Mouse (Mus musculus) spleen, postnatal 36 days (tissue): ENCODE measurements at regions not wholly inside any gene's neighbourhood (a gene's known extent, or its start where the extent isn't known, plus 50 kb on each side); places are given as distances from the start of the nearest gene placed in this dataset.

Experiments
- DNase-seq, 2 experiments: peaks; one replicate each; pipeline ENCODE4 v3.0.0; 2022; ENCODE audit warnings: low spot score in 2 of 2, mixed read lengths in 1 of 2

DNA sequence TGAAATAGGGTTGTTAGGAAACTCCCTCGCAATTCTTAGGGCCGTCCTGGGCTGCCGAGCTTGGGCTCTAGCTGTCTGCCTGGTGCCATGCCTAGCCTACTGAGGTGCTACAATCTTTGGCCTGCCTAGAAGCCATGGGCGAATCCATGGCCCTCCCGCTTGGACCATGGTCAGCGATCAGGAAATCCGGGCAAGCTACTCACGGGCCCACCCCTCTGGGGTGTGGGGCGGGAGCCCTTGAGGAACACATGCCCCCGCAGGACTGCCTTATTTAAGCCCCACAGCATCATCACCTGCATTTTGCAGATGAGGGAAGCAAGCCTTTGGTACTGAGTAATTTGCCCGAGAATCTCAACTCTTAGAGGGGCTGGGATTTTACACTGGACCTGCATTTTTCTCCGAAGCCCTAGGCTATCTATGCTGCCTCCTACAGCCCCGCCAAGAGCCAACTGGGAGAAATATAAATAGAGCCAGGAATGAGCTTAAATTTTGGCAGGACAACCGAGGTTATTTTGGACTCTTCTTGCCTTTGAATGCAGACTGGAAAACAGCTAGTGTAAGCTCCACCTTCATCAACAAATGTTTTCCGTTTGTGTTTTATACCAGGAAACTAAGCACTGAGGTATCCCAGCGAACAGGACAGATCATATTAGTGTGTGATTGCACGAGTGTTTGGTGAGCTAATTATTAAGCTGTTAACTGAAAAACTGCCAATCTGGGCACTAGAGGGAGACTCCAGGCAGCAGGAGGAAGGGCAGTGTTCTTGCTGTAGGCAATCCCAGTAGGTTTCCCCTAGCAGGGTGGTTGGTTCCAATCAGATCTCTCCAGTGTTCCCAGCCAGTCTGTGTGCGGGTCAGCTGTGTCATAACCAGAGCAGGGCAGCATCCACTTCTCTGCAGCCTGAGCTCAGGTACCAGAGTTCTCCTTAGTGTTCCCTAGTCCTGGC, 183.6 kb upstream of the Foxn2 start:
- peak; percentile 12 to 32 for DNase-seq

DNA sequence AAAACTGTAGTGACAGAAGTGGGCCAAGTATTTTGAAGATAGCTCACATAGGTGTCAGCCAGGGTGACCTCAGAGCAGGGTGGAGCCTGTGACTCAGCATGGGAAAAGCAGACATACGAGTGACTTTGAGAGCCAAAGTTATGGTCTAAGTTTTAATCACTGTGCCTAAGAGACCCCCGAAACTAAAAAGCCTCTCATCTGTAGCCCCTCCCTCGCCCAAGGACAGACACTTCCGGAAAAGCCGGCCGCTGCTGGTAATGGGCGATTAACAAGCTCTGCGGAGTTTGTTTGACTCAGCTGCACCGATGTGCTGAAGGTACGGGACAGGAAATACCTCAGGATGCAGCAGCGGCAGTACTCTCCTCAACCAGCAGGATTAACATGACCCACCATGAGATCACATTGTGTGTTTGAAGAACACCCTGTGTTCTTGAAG, 182.1 kb upstream of the Foxn2 start:
- no peak for DNase-seq

DNA sequence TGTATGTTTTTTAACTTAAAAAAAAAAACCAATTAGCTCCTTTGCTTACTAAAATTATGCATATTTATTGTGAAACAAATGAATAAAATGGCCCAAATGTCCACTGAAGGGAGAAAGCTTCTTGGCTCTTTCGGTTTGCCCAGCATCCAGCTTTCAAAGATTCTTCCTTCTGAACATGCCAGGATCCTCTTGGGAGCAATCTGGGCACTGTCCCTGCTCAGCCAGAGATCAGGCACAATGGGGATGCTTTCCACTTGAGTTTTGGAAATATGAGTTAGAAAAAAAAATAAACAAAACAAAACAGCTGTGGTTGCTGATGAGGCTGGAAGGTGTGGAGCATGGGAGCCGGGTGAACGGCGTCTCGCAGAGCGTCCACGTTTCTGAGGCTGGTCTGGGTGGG, 180.3 kb upstream of the Foxn2 start:
- no peak for DNase-seq

DNA sequence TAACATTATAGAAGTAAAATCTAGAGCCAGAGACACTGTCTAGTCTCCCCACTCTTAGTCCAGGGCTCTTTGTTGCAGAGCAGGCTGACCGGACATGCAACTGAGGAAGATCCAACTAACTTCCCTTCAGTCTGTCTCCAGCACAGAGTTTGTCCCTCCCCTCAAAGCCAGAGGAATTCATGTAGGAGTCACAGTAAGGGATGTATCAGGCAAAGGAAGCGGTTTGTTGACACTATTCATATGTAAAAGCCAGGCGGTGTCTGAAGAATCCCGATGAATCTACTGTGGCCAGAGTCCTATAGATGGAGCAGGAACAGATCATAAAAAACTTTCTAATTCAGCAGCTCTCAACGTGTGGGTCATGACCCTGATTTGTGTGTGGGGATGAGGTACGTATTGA, 179.7 kb upstream of the Foxn2 start:
- DNase-seq, result no peak

DNA sequence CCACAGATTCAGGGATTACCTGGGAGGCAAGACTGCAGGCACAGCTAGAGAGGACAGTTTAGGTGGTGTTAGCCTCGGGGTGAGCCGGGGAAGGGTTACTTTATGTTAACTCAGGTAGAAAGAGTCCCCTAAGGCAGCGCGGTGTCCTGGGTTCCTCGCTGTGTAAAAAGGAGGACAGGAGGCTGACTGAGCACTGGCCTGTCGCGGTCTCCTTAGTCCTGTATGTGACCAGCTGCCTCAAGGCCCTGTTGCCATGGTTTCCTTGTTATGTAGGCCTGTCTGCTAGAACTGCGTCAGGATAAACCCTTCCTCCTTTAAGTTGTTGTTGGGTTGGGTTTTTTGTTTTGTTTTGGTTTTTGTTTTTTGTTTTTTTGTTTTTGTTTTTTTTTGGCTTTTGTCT, 179.0 kb upstream of the Foxn2 start:
- DNase-seq, result no peak

DNA sequence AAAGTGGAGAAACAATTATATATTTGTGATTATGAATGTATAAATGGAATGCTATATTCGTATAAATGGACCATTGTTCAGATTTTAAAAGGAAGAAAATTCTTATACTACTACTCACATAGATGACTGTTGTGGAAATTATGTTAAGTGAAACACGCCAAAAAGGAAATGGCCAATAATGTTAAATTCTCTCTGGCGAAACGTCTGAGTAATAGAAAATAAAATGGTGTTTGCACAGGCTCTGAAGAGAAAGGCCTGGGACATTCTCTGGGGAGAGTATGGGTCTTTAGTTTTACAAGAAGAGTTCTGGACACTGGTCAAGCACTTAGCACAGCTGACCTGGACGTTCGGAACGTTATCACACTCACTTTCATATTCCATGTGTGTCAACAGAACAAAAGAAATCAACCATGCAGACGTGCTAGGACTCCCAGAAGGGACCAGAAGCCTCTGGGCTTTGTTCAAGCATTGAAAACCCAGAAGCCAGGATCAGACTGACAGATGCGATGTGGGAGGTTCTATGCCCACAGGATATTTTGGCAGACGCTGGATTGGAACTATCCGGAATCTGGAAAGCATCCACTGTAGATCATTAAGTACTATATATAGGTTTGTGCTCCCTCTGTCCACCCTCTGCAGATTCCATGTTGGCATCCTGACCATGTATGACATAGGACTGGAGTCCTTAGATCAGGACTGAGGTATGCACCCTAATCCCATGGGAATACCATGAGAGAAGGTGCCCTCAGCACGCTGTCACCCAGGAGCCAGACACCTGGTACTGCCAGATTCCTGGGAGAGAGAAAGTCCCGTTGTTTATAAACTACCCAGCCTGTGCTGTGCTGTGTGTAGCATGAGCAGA, 178.0 kb upstream of the Foxn2 start:
- no peak for DNase-seq

DNA sequence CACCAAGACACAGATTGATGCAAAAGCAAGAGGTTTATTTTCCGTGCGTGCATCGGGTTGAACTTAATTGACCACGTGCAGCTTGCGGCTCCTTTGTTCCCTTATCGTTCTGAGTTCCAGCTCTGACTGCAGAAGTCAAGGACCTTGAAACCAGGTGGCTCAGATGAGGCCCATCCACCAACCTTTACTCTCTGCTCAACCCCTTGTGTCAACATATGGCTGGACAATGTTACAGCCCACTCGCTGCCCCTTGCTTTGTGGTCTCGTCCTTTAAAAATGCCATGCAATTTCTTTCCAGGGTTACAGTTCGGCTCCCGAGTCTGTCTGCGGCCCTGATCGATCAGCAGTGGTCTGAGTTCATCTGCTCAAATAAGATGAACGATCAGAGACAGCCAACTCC, 175.2 kb upstream of the Foxn2 start:
- DNase-seq, result no peak

DNA sequence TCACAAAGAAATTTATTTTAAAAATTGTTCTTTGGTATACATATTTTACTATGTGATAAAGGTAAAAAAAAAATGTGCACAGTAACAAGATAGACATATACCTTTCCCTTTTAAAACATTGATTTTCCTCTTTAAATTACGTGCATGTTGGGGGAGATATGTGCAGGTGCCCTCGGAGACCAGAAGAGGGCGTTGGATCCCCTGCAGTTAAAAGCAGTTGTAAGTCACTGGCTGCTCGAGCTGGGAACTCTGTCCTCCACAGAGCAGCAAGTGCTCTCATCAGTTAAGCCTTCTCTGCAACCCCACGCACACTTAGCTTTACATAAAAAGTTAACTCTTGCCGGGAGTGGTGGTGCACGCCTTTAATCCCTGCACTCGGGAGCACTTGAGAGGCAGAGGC, 172.3 kb upstream of the Foxn2 start:
- no peak for DNase-seq

DNA sequence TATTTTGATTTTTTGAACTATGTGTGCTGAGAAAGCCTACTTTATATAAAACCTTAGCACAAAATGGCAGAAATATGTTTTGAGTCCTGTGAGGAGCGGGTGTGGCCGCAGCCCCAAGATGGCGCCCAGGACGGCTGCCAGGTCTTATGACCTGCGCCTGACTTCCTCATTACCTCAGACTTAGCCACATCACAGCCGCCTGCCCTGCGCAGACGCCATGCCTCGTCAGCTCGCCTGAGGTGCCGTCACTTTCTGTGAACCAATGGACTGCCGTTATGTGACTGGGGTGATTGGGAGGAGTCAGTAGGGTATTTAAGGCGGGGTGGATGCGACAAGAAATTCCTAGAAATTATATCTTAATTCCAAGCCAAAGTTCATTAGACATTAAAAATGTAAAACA, 171.7 kb upstream of the Foxn2 start:
- DNase-seq, result no peak

DNA sequence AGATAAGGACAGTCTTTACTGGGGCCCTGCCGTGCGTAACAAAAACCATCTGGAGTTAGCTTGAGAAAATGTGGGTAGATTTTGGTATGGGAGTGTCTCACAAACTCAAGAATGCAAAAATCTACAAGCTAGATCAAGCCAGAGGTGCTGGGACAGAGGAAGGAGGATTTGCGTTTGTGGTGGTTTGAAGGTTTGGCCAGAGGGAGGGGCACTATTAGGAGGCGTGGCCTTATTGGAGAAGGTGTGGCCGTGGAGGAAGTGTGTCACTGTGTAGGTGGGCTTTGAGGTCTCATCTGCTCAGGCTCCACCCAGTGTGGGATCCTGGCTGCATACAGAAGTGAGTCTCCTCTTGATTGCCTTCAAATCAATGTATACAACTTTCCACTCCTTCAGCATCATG, 169.6 kb upstream of the Foxn2 start:
- no peak for DNase-seq

DNA sequence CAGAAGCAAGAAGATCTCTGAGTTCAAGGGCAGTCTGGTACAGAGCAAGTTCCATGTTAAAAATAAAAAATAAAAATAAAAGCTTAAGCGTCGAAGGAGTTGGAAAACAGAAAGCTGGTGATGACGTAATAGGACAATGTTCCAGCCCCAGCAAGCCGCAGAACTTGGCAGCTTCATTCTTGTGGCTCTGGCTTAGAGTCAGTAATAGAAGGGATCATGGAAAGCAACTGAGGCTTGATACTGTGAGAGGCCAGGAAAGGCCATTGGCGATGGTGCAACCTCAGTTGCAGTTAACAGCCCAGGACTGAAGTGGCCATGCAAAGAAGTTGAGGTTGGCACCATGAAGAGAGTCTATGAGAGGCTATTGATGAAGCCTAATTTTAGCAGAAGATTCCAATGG, 168.3 kb upstream of the Foxn2 start:
- no peak for DNase-seq

DNA sequence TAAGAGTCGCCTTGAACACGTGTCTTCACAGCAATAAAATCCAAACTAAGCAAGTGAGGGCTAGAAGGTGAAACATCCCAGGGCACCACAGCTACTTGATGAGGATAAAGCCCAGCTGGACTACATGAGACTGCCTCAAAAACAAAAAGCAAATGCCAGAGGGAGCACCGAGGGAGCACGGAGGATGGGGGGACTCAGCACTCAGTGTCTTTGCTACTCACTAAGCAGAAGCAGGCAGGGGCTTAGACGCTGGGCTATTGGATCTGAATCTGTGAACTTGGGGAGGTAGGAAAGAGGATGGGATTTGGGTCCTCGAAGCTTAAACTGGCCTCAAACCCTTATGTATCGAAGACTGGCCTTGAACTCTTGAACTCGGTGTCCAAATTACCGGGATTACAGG, 167.0 kb upstream of the Foxn2 start:
- DNase-seq, result no peak

DNA sequence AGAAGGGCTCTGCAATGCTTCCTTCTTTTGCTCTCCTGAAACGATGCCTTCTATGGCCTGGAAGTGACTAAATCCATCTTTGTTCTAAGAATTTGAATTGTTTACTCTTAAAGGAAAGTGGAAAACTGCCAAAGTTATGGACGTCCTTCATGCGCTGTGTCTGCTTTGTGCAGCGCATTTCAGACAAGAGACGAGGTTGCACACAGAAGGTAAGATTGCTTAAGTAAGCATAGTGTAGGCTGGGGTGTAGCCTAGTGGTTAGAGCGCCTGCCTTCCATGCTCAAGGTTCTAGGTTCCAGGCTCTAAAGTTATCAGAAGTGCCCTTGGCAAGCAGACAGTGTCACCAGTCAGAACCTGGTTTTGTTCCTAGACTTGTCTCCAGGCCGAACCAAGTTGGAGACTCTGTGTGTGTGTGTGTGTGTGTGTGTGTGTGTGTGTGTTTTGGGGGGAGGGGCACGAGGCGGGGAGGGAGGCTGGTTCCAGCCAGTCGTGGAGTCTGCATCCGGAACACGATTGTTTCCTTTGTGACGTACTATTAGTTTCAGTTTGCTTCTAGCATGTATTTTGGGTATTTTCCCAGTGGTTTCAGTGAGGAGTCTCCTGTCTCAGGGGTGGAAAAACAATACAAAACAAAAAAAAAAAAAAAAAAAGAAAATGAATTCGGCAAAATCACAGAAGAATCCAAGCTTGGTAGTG, 166.4 kb upstream of the Foxn2 start:
- no peak for DNase-seq

DNA sequence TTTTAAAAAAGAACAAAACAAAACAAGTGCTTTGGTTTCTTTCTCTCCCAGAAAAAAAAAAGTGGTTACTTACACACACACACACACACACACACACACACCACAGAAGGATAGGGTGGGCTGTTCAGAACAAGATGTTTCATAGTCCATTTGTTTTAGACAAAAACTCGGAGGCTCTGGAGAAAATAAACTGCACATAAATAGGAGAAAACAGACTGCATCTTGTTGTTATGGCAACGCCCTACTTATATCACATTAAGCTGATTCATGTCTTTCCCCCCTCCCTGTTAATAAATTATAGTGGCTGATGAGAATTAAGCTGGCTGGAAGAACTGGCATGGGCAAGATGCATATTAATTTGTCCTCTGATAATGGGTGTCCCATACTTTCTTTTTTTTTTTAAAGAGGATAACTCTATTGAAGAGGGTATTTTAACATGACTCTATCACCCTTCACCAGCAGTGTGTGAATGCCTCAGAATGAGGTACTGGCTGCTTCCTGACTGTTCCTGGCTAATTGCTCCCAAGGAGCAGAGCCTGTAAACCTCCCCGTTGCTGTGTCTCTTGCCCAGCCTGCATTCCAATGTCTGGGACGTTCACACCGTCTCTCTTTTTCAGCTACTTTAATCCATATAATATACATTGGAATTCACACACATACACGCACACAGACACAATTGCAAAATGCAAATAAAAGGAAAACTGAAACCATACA, 165.6 kb upstream of the Foxn2 start:
- no peak for DNase-seq

DNA sequence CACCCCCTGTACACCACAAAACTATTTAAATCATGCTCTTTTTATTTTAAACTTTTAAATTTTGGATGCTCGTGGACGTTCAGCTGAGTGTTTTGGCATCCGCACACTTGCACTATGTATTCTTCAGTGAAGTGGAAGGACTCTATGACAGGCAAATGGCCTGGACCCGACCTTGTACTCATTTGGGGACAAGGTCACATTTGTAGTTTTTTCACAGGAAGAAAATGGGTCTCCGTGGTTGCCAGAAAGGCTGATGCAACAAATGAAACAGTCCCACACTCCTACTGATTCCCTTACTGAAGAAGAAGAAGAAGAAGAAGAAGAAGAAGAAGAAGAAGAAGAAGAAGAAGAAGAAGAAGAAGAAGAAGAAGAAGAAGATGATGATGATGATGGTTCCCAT, 160.9 kb upstream of the Foxn2 start:
- DNase-seq, result no peak

DNA sequence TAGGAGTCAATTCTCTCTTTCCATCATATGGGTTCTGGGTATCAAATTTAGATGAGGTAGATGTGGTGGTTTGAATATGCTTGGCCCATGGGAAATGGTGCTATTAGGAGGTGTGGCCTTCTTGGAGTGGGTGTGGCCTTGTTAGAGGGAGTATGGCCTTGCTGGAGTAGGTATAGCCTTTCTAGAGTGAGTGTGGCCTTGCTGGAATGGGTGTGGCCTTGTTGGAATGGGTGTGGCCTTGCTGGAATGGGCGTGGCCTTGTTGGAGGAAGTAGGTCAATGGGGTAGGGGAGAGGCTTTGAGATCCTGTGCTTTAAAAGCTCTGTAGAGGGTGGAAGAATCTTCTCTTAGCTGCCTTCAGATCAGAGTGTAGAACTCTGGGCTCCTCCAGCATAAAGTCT, 157.8 kb upstream of the Foxn2 start:
- no peak for DNase-seq

DNA sequence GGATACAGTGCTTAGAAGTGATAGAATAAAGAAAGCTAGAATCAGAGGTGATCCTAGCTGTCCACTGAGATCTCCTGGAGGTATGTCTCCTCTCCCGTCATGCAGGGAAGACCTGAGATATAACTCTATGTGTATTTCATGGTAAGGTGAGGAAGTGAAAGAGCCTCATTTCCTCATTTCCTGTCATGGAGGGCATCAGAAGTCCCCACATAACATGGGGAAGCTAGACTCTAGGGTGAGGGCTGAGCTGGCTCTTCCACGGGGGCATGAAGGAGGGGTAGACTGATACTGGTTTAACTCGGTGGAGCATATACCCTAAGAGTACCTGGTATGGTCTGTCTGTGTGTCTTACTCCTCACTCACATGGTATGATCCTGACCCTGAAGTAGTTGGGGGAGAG, 156.0 kb upstream of the Foxn2 start:
- peak; percentile 25 to 36 for DNase-seq

DNA sequence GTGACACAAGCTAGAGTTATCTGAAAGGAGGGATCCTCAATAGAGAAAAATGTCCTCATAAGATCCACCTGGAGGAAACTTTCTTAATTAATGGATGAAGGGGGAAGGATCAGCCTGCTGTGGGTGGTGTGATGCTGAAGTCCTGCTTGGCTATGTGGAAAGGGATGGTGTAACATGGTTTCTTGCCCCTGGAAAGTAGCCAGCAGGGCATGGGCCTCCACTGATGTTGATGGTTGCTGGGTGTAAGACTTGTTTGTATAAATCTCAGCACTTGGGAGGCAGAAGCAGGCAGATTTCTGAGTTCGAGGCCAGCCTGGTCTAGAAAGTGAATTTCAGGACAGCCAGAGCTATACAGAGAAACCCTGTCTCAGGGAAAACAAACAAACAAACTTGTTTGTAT, 152.7 kb upstream of the Foxn2 start:
- no peak for DNase-seq

DNA sequence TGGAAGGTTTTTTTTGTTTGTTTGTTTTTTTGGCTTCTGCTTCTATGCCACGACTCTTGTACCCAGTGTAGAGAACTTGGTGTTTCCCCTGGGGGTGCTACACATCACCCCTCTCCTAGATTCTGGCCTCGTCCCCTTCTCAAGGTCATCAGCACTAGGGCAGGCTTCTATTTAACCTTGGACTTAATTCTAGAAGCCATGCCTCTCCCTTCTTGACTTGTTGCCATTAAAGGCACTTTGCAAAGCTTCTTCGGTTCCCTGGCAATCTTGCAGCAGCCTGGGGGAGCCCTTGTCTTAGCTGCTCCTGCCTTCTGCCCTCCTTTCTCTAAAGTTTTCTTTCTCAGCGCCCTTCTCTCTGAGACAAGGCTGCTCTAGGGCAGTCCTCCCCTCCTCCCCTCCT, 143.0 kb upstream of the Foxn2 start:
- no peak for DNase-seq

DNA sequence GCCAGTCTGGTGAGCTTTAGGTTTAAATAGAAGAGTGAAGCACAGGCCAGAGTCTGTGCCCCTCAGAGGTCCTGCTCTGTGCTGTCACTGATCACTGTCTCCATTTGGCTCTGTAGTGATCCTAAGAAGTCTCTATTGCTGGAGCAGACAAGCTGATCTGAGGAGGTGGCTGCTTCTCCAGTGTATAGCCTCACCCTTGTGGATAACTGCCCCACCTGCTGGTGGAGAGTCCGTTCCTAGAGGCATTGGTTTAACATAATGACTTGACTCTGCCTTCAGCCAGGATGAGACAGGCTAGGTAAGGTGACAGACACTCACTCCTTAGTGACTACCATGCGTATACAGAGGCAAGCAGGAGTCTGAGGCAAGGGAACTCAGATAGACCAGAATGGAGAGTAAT, 136.5 kb upstream of the Foxn2 start:
- DNase-seq, result no peak

DNA sequence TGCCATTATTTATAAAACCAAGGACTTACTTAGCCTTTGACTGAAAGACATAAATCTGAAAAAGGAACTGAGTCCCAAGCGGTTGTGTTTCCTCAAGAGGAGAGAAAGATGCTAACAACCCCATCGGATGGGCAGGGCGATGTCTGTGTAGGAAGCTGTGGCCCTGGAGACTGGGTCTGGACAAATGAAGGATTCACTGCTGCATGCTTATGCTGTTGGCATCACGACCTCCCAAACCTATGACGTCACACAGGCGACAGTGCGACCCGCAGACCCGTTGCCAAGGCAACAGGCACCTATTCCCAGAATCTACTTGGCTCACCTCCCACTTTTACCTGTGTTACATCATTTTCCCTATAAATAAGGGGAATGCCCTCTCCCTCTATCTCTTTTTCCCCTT, 135.3 kb upstream of the Foxn2 start:
- no peak for DNase-seq

DNA sequence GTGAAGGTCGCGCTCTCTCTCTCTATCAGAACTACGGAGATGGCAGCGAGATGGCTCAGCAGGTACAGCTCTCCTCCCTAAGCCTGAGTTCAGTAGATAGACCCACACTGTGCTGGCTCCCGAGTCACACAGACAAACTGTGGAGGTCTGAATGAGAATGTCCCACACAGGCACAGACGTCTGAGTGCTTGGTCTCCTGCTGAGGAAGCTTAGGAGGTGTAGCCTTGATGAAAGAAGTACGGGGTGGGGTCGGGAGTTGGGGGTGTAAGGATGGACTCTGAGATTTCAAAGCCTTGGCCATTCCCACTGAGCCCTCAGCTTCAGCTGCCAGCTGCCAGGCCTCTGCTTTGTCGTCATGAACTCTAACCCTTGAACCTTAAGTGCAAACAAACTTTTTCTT, 134.2 kb upstream of the Foxn2 start:
- no peak for DNase-seq
